Mouse (Mus musculus): ENCODE results near the gene Vamp1.

DNA sequence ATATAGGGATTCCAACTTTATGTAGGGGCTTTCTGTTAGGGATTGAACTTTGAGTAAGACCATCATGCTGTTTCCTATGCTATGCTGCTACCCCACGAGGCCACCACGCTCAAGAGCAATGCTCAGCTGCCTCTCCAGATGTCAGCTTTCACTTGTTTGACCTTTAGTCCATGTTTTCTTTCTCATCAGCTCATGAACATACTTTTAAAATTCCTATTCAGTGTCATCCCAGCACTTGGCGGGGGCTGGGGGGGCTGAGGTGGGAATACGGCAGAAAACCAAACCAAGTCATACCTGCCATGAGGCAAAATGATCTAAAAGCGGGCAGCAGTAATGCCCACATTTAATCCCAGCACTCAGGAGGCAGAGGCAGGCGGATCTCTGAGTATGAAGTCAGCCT is 2.2 kb upstream of the Vamp1 start:
- TF ChIP-seq CTCF (IDR thresholded peaks at IDR 0.05; ENCODE audit: low read depth, low read length) (no peak), POLR2A (IDR thresholded peaks at IDR 0.05; ENCODE audit: extremely low read depth, insufficient read depth, low read length) (no peak)
